ENCODE assay signal across 19 mouse cellular contexts in genomic region chr1:120732003-120732402, GRCm38 (mm10).
"Had no signal": no experiment of that assay in that cellular context is flagged by ENCODE, and none has a peak within 500 bp of the region (broad histone marks: within the 10 kb centered on the region; RNA-seq: fewer than 3 reads in every experiment).

No protein-coding gene starts in this region.

- DNase-seq: cerebellum, adult 2 months; cerebellum, adult 8-10 months; cerebellum, adult 9-10 months; cerebellum, adult 9-11 months; cerebellum, postnatal 25 days; cerebellum, postnatal 36 days; embryo, embryonic 11 days; forebrain, postnatal 0 days; gastrocnemius, adult 2 months; gastrocnemius, postnatal 10 days; gastrocnemius, postnatal 14 days; gastrocnemius, postnatal 25 days; gastrocnemius, postnatal 36 days; heart, adult 18-20 months; heart, adult 2 months had no signal

- ATAC-seq: forebrain, embryonic 13.5 days; forebrain, embryonic 14.5 days; forebrain, embryonic 15.5 days; forebrain, embryonic 16.5 days; forebrain, postnatal 0 days had no signal
